Mouse (Mus musculus) heart, adult 2 months (tissue): ENCODE measurements at regions not wholly inside any gene's neighbourhood (a gene's known extent, or its start where the extent isn't known, plus 50 kb on each side); places are given as distances from the start of the nearest gene placed in this dataset.

Experiments
- DNase-seq, 2 experiments: peaks; one replicate each; pipeline ENCODE4 v3.0.0; 2021
- H3K27ac ChIP-seq: fragments of 200-600 bp; 2 replicates; pipeline ENCODE4 v1.8.1; 2022
- H3K27me3 ChIP-seq: fragments of 200-500 bp; 2 replicates; pipeline ENCODE4 v1.6.1; 2012; ENCODE audit warnings: mild to moderate bottlenecking, low read length, inconsistent platforms, mixed read lengths; ENCODE audit not compliant: control insufficient read depth, insufficient read depth
- H3K36me3 ChIP-seq: fragments of 200-500 bp; 2 replicates; pipeline ENCODE4 v1.6.1; 2012; ENCODE audit warnings: low read length, inconsistent platforms; ENCODE audit not compliant: control insufficient read depth, insufficient read depth
- H3K4me1 ChIP-seq: fragments of 200-500 bp; 2 replicates; pipeline ENCODE4 v1.6.1; 2011; ENCODE audit warnings: low read length; ENCODE audit not compliant: control insufficient read depth, insufficient read depth
- H3K4me3 ChIP-seq: fragments of 200-600 bp; 2 replicates; pipeline ENCODE4 v1.8.1; 2022
- H3K79me2 ChIP-seq: fragments of 200-500 bp; replicated peaks from 2 replicates; pipeline ENCODE4 v1.6.1; 2012; ENCODE audit warnings: mild to moderate bottlenecking, inconsistent platforms, low read length, moderate library complexity, mixed read lengths; ENCODE audit not compliant: control insufficient read depth, insufficient read depth
- H3K9ac ChIP-seq: fragments of 200-500 bp; 2 replicates; pipeline ENCODE4 v1.6.1; 2012; ENCODE audit warnings: low read depth, mild to moderate bottlenecking, control low read depth, inconsistent platforms, low read length, mixed read lengths
- CTCF ChIP-seq: fragments of 200-600 bp; IDR thresholded peaks from 2 replicates; pipeline ENCODE4 v1.8.1; 2022; ENCODE audit warnings: antibody characterized with exemption, mild to moderate bottlenecking, moderate library complexity
- EP300 ChIP-seq: fragments of 200-500 bp; IDR thresholded peaks from 2 replicates; pipeline ENCODE4 v1.6.1; 2011; ENCODE audit warnings: low read depth, low read length, control low read depth; ENCODE audit not compliant: insufficient read depth
- POLR2A ChIP-seq: fragments of 200-500 bp; IDR thresholded peaks from 2 replicates; pipeline ENCODE4 v1.6.1; 2011; ENCODE audit warnings: mild to moderate bottlenecking, low read depth, low read length, control low read depth; ENCODE audit not compliant: insufficient read depth
- WGBS: fragments of 180-500 bp; shearing (Covaris S2); methylation state at CpG from one replicate; pipeline ENCODE4 v1.1.7; 2018; 5-methylcytosine and 5-hydroxymethylcytosine counted together
- intact Hi-C: fragments of 180-260 bp; cut with DNase I; formaldehyde crosslinking; loops from one replicate; pipeline ENCODE4 v1.15.1; 2025

- no peak for TF ChIP-seq EP300
- TF ChIP-seq CTCF: no peak
- no peak for TF ChIP-seq POLR2A
- Histone ChIP-seq H3K79me2 (no peaks in the 10 kb centered on the region), H3K27ac (no peak overlapping the region), H3K27me3 (no peaks in the 10 kb centered on the region), H3K9ac (no peak overlapping the region), H3K4me1 (no peaks in the 10 kb centered on the region), H3K36me3 (no peaks in the 10 kb centered on the region), H3K4me3 (no peak overlapping the region)
- DNase-seq: no peak
- intact Hi-C loops: no loop called here
Measured at GRCm38 (mm10) chr13:41903286-41903685, 55.8 kb upstream of the Adtrp start.

GRCm38 (mm10) chr13:41899837-41900463 is 52.5 kb upstream of the Adtrp start:
- Histone ChIP-seq H3K4me1 (no peaks in the 10 kb centered on the region), H3K4me3 (no peak overlapping the region), H3K27me3 (no peaks in the 10 kb centered on the region), H3K9ac (no peak overlapping the region), H3K27ac (no peak overlapping the region), H3K36me3 (no peaks in the 10 kb centered on the region), H3K79me2 (no peaks in the 10 kb centered on the region)
- intact Hi-C loops: no loop called here
- DNase-seq: no peak
- TF ChIP-seq POLR2A (no peak), EP300 (no peak), CTCF (no peak)
- 88% methylated on average over 13 of the region's 13 CpGs for WGBS

GRCm38 (mm10) chr13:41899281-41899680 is 51.8 kb upstream of the Adtrp start:
- H3K36me3 ChIP-seq: no peaks in the 10 kb centered on the region
- H3K9ac ChIP-seq: no peak overlapping the region
- TF ChIP-seq EP300: no peak
- TF ChIP-seq POLR2A: no peak
- TF ChIP-seq CTCF: no peak
- no peaks in the 10 kb centered on the region for H3K27me3 ChIP-seq
- intact Hi-C loops: no loop called here
- no peaks in the 10 kb centered on the region for H3K4me1 ChIP-seq
- H3K79me2 ChIP-seq: no peaks in the 10 kb centered on the region
- 89% methylated on average over 7 of the region's 7 CpGs for WGBS
- no peak overlapping the region for H3K4me3 ChIP-seq
- DNase-seq: no peak
- no peak overlapping the region for H3K27ac ChIP-seq

- WGBS: 67% methylated on average over 8 of the region's 8 CpGs
- Histone ChIP-seq H3K79me2 (no peaks in the 10 kb centered on the region), H3K4me1 (no peaks in the 10 kb centered on the region), H3K27ac (no peak overlapping the region), H3K9ac (no peak overlapping the region), H3K27me3 (no peaks in the 10 kb centered on the region), H3K36me3 (no peaks in the 10 kb centered on the region), H3K4me3 (no peak overlapping the region)
- TF ChIP-seq POLR2A (no peak), CTCF (no peak), EP300 (no peak)
- no peak for DNase-seq
- intact Hi-C loops: no loop called here
Measured at GRCm38 (mm10) chr13:41897481-41898317, 50.2 kb upstream of the Adtrp start.
